Mouse (Mus musculus) heart, adult 10 weeks (tissue): ENCODE data around the gene Smc4. TPM values are rescaled to one million over a fixed set of nuclear protein-coding genes. Genes with fewer than 3 reads are reported as not detected.

Experiments
- polyA plus RNA-seq: library from polyadenylated mRNA; stranded (reverse); fragments of 350-450 nt; fragmentation: Illumina TruSeq; extraction: RNeasy Lipid Tissue Mini Kit (QIAGEN cat#74804); gene quantifications from one replicate; pipeline ENCODE4 v1.2.3, GENCODE M21; 2014; ENCODE audit warnings: low read depth, low replicate concordance

Gene Smc4
- polyA plus RNA-seq: 12.5 TPM

GRCm38 (mm10) chr3:69004437-69005337 is at the start of gene Smc4, which contains the start of gene Ift80:
Smc4 (plus strand) TSS chr3:69004738.
Ift80 (minus strand) TSS chr3:69004570.

GRCm38 (mm10) chr3:69044645-69045399 is 40.3 kb downstream of the Smc4 start, which contains the start of gene Trim59:
Trim59 (minus strand) TSS chr3:69044755.

Other genes with a start within 250 kb of the Smc4 start
- not detected for gene 1110032F04Rik, start 135.2 kb upstream of the Smc4 start, polyA plus RNA-seq
- gene Ift80, start 168 bp upstream of the Smc4 start, polyA plus RNA-seq: 4.7 TPM
- 0.79 TPM for gene Trim59, start 40.0 kb downstream of the Smc4 start, polyA plus RNA-seq
- gene Kpna4, start 122.4 kb downstream of the Smc4 start, polyA plus RNA-seq: 64.7 TPM
- gene Arl14, start 217.7 kb downstream of the Smc4 start, polyA plus RNA-seq: not detected